Mouse (Mus musculus) lung, postnatal 0 days (tissue): Measurements from ENCODE around the gene Golph3.

ENCODE experiments used
- CTCF ChIP-seq: IDR thresholded peaks from 2 replicates; pipeline ENCODE4 v1.5.1; 2016; ENCODE audit warnings: antibody characterized with exemption, mild to moderate bottlenecking
- EP300 ChIP-seq: IDR thresholded peaks from 2 replicates; pipeline ENCODE4 v1.6.1; 2016; ENCODE audit warnings: antibody characterized with exemption, mild to moderate bottlenecking, control low read depth

DNA sequence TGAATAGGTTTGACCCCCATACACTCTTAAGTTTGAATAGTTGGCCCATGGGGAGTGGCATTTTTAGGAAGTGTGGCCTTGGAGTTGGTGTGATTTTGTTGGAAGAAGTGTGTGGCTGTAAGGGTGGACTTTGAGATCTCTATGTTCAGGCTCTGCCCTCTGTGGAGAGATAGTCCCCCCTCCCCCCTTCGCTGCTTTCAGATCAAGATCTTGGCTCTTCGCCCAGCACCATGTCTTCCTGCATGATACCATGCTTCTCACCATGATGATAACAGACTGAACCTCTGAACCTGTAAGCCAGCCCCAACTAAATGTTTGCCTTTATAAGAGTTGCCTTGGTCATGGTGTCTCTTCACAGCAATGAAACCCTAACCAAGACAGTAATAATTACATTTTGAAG, 29.5 kb upstream of the Golph3 start:
- TF ChIP-seq CTCF (no peak), EP300 (no peak)
